Mouse (Mus musculus): ENCODE results near the gene Rapgef6.
"Not testable (repeated sequence)": the region's sequence is repeated elsewhere in the genome, so short reads cannot be mapped to it uniquely, and the experiment has no call there.

Rapgef6 gene

DNA sequence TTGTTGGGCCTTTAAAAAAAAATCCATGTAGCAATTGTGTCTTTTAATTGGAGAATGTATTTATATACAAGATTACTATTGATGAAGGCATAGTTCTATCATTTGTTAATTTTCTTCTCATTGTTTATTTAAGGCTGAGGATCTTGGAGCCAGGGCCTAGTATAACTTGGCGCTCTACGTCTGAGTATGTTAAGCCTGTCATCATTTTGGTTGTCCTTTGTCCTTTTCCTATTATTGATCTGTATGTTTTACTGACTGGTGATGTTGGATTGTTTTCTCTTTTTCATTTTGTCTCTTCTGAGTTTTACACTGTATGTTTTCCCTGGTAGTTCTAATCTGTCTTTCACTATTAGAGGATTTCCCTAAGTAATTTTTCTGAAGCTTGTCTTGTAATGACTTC lies 52.1 kb downstream of the Rapgef6 start:
- no peak for DNase-seq (ENCODE audit: low spot score)

- no peak for DNase-seq (ENCODE audit: low spot score)
Measured at GRCm38 (mm10) chr11:54592585-54592984, 69.9 kb downstream of the Rapgef6 start.

DNA sequence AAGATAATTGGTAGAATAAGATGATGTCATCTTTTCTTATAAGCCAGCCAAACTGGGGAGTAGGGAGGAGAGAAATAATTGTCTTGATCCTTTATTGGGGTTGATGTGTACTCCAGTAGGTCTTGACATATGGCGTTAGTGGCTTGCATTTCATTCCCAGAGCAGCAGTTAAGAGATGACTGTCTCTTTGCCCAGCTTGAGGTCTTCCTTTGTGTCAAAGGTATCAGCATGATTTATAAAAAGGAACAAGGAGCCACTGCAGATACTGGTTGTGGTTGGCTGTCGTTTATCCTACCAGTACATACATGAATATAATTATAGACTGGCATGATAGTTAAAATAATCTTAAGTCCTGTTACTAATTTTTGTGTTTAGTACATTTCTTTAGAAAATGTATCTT lies 71.4 kb downstream of the Rapgef6 start:
- no peak for DNase-seq (ENCODE audit: low spot score)

DNA sequence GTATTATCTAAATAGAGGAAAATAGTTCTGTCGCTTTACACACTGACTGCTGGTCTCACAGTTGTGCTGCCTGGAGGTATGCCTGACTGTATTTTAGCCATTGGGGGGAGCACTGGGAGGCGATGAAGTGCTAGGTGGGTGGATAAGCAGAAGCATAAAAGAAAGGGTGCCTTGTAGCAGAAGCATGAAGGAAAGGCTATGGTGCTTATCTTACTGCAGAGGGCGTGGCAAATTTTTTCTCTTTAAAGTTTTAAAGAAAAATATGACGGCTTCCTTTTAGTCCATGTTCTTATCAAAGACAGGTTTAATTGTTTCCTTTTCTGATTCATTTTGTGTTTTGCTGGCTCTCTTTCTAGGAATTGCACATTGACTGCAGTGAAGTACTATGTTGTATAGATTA lies 72.4 kb downstream of the Rapgef6 start:
- DNase-seq (ENCODE audit: low spot score): no peak

GRCm38 (mm10) chr11:54595905-54596555 lies 73.4 kb downstream of the Rapgef6 start:
- DNase-seq (ENCODE audit: low spot score): no peak

DNA sequence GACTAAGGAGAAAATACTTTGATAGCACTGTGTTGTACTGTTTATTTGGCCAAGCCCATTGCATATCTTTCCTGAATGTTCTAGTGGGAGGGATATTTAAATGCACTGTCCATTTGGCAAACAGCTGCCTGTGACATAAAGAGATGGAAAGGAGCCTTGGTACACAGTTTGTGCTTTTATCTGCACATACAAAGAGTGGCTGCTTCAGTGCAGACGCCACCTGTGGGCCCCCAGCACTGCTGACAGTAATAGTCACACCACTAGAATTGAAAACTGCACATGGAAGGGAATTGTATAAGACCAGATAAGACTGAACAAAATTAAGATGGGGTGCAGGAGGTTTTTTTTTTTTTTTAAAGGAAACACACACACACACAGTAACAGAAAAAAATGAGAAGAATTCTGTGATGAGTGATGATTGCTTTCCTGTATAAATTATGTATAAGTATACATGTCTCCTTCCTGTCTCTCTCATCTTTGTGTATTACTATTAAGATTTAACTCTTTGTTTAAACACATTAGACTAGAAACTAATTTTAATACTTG lies 75.3 kb downstream of the Rapgef6 start:
- no peak for DNase-seq (ENCODE audit: low spot score)

DNA sequence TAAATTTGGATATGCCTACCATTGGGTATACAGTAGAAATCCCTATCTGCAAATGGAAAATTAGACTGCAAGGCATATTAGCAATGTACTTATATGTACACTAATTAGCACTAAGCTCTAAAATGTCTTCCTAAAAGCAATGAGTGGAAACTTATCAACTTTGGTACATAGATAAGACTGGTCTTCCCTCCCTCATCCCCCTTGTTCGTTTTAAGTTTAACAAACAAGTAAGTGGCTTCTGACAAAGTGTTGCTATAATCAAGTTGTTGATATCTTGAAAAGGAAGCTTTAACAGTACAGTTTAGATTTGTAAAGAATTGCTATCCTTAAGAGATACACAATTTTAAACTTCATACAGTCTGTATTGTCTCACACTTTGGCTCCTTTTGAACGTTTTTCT lies 78.5 kb downstream of the Rapgef6 start:
- DNase-seq (ENCODE audit: low spot score): no peak

DNA sequence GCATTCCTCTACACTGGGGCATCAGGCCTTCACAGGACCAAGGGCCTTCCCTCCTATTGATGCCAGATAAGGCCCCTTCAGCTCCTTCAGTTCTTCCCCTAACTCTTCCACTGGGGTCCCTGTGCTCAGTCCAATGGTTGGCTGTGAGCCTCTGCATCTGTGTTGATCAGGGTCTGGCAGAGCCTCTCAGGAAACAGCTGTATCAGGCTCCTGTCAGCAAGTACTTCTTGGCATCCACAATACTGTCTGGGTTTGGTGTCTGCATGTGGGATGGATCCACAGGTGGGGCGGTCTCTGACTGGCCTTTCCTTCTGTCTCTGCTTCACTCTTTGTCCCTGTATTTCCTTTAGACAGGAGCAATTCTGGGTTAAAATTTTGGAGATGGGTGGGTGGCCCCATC lies 80.1 kb downstream of the Rapgef6 start:
- not testable (repeated sequence) for DNase-seq (ENCODE audit: low spot score)

- DNase-seq (ENCODE audit: low spot score): no peak
Measured at GRCm38 (mm10) chr11:54604415-54604814, 81.8 kb downstream of the Rapgef6 start.

DNA sequence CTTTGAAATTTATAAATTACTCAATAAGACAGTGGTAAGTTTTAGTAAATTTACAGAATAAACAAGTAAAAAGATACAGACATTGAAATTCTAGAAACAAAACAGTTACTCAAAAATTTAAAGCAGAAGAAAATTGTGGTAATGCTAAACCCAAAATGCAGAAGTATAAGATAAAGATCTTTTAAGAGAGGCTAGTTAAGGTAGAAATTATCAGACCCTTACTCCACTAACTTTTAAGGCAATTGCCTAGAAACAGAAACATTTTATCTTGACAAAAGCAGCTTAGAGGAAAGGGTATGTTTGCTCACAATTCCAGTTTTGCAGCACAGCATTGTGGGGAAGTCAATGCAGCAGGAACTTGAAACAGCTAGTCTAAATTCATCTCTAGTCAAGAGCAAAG lies 91.0 kb downstream of the Rapgef6 start:
- DNase-seq (ENCODE audit: low spot score): no peak

- peak; percentile 39 for DNase-seq (ENCODE audit: low spot score)
Measured at GRCm38 (mm10) chr11:54614560-54614959, 91.9 kb downstream of the Rapgef6 start.

DNA sequence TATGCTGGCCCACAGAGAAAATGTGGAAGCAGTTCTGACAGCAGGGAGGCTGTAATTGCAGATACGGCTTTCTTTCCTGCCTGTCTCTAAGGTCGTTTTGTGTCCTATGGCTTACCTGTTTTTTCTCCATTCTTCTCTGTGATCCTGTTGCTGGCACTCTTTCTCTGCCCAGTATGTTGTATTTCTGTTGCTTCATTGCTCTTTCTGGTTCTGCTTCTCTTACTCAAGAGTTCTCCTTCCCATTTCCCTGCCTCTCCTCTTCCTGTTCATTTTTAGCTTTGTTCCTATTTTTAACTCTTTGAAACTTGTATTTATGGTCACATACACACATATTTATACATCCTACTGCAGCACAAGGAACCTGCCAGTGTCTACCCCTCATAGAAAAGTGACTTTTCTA lies 96.2 kb downstream of the Rapgef6 start:
- DNase-seq (ENCODE audit: low spot score): no peak

- DNase-seq (ENCODE audit: low spot score): no peak
Measured at GRCm38 (mm10) chr11:54621725-54622124, 99.1 kb downstream of the Rapgef6 start.

- no peak for DNase-seq (ENCODE audit: low spot score)
Measured at GRCm38 (mm10) chr11:54626905-54627304, 104.3 kb downstream of the Rapgef6 start.

DNA sequence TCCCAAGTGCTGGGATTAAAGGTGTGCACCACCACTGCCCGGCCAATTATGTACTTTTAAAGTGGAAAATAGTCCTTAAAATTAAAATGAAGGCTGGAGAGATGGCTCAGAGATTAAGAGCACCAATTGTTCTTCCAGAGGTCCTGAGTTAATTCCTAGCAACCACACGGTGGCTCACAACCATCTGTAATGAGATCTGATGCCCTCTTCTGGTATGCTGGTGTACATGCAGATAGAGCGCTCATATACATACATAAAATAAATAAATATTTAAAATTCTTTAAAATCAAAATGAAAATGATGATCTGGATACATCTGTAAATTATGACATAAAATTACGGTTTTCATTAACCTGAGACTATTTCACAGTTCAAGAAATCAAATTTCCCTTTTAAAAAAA lies 123.8 kb downstream of the Rapgef6 start:
- DNase-seq (ENCODE audit: low spot score): no peak

DNA sequence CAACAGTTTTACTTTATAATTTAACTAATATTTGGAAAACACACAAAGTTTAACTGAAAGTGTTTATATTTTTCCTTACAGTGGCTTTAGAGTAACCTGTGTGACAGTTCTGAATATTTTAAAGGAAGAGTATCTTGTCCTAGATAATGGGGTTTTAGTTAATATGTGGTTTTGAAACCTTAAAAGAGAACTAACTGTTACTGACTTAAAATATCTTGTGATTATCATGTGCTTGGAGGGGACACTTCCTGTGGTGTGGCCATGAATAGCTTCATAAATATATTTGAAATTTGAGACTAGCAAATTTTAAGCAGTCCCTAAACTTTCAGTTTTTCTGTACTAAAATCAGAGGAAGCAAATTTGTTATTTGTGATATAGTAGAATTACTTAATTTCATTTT lies 125.9 kb downstream of the Rapgef6 start:
- no peak for DNase-seq (ENCODE audit: low spot score)

- DNase-seq (ENCODE audit: low spot score): no peak
Measured at GRCm38 (mm10) chr11:54655420-54655819, 132.8 kb downstream of the Rapgef6 start.

DNA sequence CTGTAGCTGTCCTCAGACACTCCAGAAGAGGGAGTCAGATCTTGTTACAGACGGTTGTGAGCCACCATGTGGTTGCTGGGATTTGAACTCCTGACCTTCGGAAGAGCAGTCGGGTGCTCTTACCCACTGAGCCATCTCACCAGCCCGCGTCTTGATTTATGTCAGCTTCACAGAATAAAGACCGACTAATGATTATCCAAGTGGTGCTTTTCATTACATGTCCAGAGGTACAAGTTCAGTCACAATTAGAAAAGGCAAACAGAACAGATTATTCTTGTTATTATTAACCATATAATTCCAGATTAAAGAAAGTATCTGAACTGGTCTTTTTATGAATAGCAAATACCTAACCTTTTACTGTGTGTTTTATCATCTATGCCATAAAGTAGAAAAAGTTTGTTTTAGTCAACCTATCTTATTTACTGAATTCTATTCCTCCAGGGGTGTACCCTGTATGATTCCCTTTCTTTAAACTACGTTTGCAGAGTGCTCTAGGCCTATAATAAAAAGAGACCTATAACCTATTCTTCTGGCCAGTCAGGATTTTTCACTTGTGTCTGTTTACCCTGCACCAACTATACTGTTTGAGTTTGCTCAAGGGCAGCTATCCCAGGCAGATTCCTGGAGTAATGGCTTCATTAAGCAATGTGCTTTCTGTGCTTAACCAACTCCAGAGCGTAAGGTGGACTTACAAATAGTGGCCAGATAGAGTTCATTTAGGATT lies 151.1 kb downstream of the Rapgef6 start:
- no peak for DNase-seq (ENCODE audit: low spot score)

GRCm38 (mm10) chr11:54675792-54676489 lies 153.3 kb downstream of the Rapgef6 start:
- no peak for DNase-seq (ENCODE audit: low spot score)

DNA sequence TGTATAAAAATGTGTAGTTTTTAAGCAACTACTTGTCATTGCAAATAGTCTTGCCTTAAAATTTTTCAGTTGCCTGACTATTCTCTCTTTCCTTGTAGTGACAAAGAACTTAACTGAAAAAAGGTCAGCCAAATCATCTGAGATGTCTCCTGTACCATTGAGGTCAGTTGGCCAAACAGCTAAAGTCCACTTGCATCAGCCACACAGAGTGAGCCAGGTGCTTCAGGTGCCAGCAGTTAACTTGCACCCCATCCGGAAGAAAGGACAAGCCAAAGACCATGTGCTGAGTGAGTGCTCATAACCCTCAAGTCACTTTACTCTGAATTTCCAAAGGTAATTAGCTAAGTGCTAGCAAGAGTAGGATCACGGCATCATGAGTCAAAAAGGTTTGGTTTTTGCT lies 156.5 kb downstream of the Rapgef6 start:
- DNase-seq (ENCODE audit: low spot score): no peak

- DNase-seq (ENCODE audit: low spot score): no peak
Measured at GRCm38 (mm10) chr11:54684831-54685230, 162.2 kb downstream of the Rapgef6 start.

- no peak for DNase-seq (ENCODE audit: low spot score)
Measured at GRCm38 (mm10) chr11:54690171-54690570, 167.5 kb downstream of the Rapgef6 start.

GRCm38 (mm10) chr11:54691179-54691578 lies 168.5 kb downstream of the Rapgef6 start:
- peak; percentile 62 for DNase-seq (ENCODE audit: low spot score)
